Mouse (Mus musculus) layer of hippocampus, adult 9-11 months (tissue): ENCODE measurements around the gene Olfr1340.

ENCODE experiments used
- DNase-seq: peaks from one replicate; pipeline ENCODE4 v3.0.0; 2022

Olfr1340 gene

DNA sequence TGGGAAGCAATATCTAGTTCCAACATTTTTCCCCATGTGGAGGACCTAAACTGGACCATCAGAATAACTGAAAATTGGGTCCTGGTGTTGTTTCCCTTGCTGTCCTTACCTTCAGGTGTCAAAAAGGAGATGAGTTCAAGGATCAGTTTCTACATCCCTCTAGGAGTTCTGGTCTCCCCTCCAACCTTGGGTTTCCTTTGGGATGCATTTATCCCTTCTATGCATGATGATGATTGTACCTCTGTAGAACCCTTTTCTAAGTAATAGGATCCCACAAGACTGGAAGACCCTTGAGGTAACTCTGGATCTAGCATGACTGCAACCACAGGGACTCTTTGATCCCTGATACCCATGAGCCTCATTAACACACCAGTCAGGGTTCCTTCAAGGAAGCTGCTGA, at the start of gene Olfr1340:
Gene Olfr1340, plus strand, starts transcription at position 301 of the 400 bp plus-strand sequence.
- no peak for DNase-seq

DNA sequence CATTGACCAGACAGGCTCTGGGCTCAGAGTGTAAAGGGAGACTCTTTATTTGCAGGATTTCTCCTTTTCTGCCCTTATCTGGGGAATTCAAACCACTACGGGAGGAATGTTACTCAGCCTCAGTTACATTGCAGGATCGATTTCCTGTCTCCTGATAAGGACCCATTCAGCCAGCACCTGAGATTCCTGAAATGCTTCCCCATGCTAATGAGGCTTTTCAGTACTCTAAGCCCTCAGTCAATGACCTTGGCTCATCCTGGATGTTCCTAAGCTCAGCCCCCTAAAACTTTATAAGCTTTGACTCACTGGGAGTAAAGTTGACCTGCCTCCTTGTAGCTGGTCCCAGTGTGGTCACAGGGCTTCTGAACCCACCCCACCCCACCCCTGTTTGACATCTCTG, 32.9 kb upstream of the Olfr1340 start:
- no peak for DNase-seq

GRCm38 (mm10) chr4:118692412-118692973, 27.4 kb upstream of the Olfr1340 start, which contains the start of gene Olfr1342:
Olfr1342 (minus strand) TSS chr4:118692756.
- no peak for DNase-seq

GRCm38 (mm10) chr4:118693812-118694211, 26.1 kb upstream of the Olfr1340 start:
- no peak for DNase-seq

DNA sequence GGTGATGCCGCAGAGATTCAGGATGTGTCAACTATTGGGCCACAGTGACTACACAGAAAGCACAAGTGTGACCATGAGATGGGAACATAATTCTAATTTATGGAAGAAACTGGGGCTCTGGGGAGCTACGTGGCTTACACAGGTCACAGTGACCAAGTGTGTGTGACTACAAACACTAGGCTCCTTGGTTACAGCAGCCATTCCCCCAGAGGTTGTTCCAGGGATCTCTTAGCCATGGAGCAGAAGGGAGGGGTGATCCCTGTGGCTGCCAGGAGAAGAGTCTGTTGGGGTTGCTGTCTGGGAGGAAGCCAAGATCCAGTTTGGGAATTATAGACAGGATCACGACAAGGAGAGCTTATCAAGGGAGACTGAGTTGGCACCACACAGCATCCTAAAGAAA, 16.7 kb upstream of the Olfr1340 start, which contains the start of gene Olfr1341:
Gene Olfr1341, plus strand, starts transcription at position 301 of the 400 bp plus-strand sequence.
- DNase-seq = no peak

DNA sequence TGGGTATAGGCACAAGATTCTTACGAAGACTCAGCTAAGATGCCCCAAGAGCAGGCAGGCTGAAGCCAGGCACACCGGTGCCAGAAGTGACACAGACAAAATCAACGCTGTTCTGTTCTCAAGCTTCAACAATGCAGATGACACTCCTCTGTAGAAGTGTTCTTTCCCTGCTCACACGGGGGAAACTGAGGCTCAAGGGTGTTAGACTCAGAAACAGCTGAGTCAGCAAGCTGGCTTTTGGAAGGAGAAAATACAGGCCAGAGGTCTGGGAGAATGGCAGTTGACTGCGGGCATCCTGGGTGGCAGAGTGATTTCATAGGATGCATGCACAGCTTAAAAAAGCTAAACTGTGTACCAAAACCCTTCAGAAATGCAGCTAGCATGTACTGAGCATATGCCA, 11.9 kb upstream of the Olfr1340 start:
- no peak for DNase-seq

DNA sequence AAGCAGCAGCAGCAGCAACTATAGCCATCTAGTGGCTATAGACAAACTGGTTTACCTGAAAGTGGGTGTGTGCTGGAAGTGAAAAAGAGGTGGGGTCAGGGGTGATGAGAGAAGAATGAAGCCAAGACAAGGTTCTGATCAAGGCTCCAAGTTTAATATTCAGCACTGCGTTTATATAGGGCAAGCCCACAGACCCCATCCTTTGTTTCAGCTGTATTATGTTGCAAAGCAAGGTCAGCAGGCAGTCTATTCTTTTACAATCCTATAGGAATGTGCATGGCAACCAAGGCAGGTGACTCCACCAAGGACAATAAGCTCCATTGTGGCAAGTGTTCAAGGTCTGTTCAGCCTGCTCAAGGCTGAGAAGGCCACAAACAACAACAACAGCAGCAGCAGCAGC, 8.3 kb upstream of the Olfr1340 start:
- no peak for DNase-seq

GRCm38 (mm10) chr4:118721742-118722483, 2.0 kb downstream of the Olfr1340 start:
- DNase-seq = no peak

DNA sequence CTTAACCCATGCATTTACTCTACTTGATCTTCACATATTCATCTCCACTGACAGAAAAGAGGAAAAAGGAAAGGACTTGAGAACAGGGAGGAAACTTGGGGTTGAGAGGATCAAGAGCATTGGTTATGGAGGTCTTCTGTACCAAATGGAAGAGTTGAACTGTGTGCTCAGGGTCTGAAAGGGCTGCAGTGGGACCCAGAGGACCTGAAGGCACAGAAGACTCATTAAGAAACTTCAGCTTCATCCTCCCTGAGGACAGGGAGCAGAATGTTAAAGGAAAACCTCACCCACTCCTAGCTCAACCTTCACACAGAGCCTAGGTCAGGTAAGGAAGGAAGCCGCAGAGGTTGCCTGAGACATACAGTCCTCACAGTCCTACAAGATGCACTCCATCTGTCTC, 11.9 kb downstream of the Olfr1340 start, which contains the start of gene Olfr1339:
Gene Olfr1339, plus strand, starts transcription at position 301 of the 400 bp plus-strand sequence.
- DNase-seq = no peak

- no peak for DNase-seq
These were observed 19.6 kb downstream of the Olfr1340 start for GRCm38 (mm10) chr4:118739574-118739973.

- no peak for DNase-seq
These were observed 21.2 kb downstream of the Olfr1340 start for GRCm38 (mm10) chr4:118740988-118741698.

DNA sequence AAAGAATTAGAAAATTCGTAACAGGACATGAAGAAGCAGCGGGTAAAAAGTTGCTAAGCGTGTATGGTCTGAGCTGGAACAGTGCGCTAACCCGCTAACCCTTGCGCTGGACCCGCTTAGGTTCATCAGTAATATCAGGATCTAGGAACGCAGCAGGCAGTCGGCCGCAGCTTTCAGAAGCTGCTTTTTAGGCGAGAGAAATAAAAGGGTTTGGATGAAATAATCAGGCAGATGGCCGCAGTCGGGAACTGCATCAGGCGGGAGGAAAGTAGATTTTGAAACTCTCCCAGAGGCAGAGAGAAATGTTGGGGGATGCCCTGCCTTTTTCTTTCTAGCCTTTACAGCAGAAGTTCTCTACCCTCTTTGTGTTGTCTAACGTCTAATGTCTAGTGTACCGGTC, 21.9 kb downstream of the Olfr1340 start:
- DNase-seq = no peak

DNA sequence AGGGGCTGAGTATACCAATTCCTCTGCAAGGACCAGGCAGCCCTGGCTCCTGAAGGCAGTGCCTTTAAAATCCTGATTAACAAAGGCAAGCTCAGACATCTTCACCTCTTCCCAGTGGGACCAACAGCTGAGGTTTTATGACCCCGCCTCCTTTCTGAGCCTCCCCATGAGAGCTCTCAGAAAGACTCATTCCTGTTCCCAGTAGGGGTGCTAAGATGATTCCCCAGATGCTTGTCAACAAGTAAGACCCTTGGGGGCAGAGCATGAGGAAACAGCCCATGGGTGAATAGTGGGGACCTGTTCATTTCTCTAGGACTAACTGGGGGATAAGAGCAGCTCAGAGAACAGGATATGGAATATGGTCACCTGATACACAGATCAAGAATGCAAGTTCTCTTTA, 38.7 kb downstream of the Olfr1340 start, which contains the start of gene Olfr1338:
Gene Olfr1338, minus strand, starts transcription at position 101 of the 400 bp plus-strand sequence.
- no peak for DNase-seq
